Mouse (Mus musculus): ENCODE measurements around the gene Myh6.
A peak's percentile ranks its signal among the peaks of the same experiment; 100 is the strongest.
"Not testable (repeated sequence)": the region's sequence is repeated elsewhere in the genome, so short reads cannot be mapped to it uniquely, and the experiment has no call there.

The Myh6 gene

DNA sequence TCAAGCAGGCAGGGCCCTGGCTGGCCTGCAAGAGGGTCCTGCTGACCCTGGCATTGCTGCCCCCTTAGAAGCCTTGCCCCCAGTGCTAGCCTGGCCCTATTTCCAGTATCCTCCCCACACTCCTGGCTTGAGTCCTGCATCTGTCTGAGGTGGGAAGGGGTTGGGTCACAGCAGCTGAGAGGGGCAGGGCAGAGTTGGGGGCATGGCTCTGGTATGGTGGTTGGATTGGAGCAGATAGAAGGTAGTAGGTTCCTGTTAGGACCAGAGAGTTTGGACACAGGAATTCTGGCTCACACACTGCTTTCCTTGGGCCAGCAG is 28.1 kb upstream of the Myh6 start:
- no peak for DNase-seq (ENCODE audit: low read depth, low spot score)

DNA sequence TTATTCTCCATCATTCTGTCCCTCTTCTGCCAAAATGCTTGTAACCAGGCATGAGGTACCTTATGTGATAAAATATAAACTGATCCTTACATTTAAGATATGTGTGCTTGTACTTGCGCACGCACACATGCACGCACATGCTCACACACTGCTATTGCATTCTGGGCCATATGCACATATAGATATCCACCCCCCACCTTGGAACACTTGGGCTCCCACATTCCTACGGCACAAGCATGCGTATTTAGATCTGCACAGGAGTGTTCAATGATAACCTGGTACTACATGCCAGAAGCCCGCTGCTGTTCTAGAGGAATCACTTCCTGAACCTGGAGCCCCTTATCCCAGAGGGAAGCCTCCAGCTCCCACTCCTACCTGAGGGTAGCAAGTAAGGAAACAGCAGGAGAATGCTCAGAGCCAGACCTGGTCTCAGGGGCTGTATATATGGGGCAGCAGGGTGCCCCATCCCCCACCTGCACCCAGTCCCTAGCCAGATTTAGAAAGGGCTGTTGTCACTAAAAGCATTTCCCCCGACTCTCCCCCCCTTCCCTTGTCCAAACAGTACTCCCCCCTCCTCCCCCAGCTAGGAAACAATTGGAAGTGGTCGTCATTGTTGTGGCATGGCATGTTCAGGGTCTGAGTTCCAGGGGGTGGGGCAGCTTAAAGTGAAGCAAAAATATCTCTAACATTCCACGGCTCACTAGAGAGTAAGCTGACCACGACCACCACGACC is 27.6 kb upstream of the Myh6 start, which contains the start of gene Myh7:
Gene Myh7, minus strand, starts transcription at position 491 of the 733 bp plus-strand sequence.
- no peak for DNase-seq (ENCODE audit: low read depth, low spot score)

DNA sequence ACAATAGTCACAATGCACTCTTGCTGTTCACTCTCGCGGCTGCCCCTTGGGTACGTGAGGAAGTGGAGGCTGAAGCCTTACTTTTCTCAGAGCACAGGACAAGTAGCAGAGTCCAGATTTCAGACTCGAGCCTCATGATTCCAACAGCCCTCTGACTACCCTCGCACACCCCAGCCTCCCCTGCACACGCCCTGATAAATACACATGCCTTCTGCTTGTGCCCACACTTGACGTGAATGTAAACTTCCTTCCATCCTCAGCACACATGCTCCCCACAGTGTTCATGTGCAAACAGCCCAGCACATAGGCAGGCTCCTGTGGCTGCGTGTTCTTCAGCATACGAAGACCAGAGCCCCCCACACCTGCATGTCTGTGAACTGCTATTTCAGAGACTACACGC is 26.9 kb upstream of the Myh6 start:
- no peak for DNase-seq (ENCODE audit: low read depth, low spot score)

DNA sequence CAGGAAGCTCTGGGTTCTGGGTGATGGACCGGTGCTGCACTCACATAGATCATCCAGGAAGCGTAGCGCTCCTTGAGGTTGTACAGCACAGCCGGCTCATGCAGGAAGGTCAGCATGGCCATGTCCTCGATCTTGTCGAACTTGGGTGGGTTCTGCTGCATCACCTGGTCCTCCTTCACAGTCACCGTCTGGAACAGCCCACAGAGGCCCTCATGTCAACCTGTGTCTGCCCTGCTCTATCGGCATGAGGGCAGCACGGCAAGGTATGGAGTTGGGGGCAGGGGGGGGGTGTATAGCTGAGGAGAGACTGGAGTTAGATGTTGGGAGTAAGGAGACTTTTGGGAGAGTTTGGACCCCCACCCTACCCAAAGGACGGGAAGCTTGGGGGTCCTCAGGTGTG is 25.5 kb upstream of the Myh6 start:
- DNase-seq (ENCODE audit: low read depth, low spot score): no peak

DNA sequence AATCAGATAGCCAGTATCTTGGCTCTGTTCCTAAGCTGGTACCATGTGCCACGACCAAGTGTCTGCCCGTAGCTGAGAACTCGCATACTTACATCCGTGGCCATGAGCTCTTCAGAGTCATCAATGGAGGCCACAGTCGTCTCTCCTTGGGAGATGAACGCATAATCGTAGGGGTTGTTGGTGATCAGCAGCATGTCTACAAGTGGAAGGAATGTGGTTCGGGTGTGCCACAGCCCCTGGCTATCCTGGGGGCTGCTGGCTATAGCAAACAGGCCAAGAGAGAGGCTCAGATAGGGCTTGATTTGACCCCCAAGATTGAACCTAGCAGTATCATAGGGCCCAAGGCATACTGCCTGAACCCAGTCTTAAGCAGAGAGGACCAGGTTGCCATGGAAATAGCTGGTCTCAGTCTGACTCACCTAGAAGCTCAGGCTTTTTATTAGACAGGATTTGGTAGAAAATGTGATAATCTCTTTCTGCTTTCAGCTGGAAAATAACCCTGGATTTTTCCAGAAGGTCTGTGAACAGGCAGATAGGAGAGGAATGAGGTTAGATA is 23.2 kb upstream of the Myh6 start:
- DNase-seq (ENCODE audit: low read depth, low spot score): no peak

GRCm38 (mm10) chr14:54988882-54989281 is 22.2 kb upstream of the Myh6 start:
- DNase-seq (ENCODE audit: low read depth, low spot score): no peak

DNA sequence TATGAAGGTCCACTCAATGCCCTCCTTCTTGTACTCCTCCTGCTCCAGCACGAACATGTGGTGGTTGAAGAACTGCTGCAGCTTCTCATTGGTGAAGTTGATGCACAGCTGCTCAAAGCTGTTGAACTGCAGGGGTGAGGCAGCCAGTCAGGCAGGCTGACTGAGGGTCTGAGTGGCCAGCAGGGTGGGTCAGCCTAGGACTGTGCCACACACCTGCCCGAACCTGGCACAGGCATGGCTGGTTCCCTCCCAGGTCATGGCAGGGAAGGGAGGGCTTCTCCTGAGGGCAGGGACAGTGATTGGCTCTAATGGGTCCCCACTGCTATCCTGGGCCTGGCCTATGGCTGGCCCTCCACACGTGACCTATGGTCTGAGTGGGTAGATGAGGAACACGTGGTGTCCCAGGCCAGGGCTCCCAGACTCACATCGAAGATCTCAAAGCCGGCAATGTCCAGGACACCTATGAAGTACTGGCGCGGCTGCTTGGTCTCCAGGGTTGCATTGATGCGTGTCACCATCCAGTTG is 21.7 kb upstream of the Myh6 start:
- DNase-seq (ENCODE audit: low read depth, low spot score): not testable (repeated sequence)

DNA sequence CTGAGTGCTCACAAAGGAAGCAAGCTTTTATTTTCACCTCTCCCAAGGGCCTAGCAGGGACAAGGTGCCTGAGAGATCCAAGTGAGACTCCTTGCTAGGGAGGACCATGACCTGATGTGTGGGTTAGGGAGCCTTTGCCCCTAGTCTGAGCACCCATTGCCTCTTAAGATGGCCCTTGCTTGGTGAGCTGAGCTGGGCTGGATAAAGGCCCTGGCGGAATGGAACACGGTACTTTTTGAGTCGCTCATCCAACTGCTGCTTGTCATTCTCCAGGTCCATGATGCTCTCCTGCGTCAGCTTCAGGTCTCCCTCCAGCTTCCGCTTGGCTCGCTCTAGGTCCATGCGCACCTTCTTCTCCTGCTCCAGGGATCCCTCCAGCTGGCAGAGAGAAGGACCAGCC is 15.2 kb upstream of the Myh6 start:
- no peak for DNase-seq (ENCODE audit: low read depth, low spot score)

DNA sequence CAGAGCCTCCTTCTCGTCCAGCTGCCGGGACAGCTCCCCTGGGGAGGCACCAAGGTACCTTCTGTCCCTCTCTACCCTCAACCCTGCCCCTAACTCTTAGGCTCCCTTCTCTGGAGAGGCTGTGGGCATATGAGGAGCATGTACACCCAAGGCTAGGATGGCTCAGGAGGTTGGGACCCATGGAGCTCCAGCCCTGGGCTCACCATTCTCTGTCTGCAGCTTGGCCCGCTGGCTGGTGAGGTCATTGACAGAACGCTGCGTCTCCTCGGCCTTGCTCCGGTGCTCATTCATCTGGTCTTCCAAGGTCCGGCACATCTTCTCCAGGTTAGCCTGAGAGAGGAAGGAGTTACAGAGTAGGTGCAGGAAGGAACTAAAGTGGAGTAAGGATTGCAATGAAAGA is 11.9 kb upstream of the Myh6 start:
- DNase-seq (ENCODE audit: low read depth, low spot score): no peak

- no peak for DNase-seq (ENCODE audit: low read depth, low spot score)
Measured at GRCm38 (mm10) chr14:54976633-54977032, 9.9 kb upstream of the Myh6 start, which contains the start of gene Gm17428. Gene Gm17428, plus strand, starts transcription at chr14:54976933.

DNA sequence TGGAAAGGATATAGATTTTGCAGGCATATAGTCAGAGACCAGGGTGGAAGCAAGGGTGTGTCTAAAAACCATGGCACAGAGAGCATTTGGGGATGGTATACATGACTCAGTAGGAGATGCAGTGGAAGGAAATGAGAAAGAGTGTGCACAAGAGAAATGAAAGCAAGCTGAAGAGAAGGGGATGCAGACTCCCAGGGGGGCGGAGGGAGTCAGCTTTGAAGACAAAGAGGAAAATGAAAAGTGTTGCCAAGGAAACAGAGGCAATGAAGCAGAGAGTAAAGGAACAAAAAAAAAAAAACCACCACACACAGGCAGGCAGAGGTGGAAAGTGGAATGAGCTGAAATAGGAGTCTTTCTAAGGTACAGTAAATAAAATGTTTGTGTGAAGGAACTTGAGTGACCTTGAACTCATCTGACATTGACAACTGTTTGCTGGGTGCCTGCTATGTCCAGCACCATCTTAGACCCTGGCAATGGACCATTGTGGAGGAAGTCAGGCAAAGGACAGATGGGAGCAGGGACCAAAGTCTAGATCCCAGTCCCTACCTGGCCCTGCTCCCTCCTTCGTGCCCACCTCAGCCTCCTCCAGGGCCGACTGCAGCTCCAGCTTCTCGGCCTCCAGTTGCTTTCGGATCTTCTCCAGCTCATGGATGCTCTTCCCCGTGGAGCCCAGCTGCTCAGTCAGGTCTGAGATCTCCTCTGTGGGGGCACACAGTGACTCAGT is 7.5 kb upstream of the Myh6 start:
- DNase-seq (ENCODE audit: low read depth, low spot score): no peak

GRCm38 (mm10) chr14:54972786-54973185 is 6.1 kb upstream of the Myh6 start:
- peak; percentile 25 for DNase-seq (ENCODE audit: low read depth, low spot score)

- DNase-seq (ENCODE audit: low read depth, low spot score): no peak
Measured at GRCm38 (mm10) chr14:54968344-54968743, 1.6 kb upstream of the Myh6 start.

DNA sequence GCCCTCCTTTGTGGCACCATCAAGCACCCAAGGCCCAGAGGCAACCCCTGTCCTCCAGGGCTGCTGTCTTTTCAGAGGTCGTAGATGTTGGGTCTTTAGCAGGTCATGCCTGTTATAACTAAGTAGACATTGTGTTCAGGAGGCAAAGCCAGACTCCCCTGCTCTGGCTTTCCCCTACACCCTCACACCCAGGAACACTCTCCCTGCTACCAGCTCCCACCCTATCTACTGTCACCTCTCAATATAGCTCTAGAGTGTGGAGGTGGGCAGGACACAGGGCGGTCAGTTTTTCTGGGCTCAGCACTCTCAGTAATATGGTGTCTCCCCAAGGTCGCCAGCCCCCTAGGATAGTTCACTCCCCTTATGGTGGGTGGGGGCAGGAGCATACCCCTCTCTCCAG is 1.1 kb upstream of the Myh6 start:
- DNase-seq (ENCODE audit: low read depth, low spot score): no peak

DNA sequence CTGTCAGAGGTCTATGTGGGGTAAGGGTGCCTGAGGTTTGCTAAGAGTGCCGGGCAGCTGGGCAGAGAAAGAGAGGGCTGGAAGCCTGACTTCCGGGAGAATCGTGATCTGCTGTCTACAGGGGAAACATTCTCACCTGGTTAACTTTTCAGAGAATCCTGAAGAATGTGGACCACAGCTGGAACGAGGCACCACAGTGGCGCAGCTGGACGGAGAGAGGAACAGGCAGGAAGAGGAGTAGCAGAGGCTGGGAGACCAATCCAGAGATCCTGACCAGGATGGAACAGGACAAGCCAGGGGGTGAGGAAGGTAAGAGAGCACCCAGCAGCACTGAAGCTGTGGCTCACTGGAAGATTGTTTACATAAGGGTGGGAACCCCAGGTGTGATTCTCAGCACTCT is 1.1 kb downstream of the Myh6 start:
- DNase-seq (ENCODE audit: low read depth, low spot score): no peak

DNA sequence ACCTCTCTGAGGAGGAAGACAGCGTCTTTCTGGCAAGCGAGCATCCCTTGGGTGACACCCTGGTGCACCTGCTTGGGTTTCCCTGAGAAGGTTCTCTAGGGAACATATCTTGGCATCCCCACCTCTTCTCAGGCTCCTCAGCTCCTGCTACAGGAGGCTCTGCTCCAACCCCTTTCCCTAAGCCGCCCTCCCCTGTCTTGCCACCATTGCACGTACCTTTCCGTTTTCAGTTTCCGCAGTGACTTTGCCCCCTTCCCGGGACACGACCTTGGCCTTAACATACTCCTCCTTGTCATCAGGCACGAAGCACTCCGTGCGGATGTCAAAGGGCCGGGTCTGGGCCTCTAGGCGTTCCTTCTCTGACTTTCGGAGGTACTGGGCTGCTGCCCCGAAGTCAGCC is 1.7 kb downstream of the Myh6 start:
- DNase-seq (ENCODE audit: low read depth, low spot score): no peak

DNA sequence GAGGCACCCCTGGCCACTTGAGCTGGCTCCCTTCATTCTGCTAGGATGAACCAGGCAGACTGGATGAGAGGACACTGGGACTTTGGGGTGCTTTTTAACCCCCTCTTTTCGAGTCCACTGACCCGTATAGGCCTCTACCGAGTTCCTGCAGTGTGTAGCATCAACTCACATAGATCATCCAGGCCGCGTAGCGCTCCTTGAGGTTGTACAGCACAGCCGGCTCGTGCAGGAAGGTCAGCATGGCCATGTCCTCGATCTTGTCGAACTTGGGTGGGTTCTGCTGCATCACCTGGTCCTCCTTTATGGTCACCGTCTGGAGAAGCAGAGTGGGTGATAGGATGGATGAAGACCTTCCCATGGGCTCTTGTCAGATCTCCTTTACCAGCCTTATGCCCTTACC is 3.0 kb downstream of the Myh6 start:
- no peak for DNase-seq (ENCODE audit: low read depth, low spot score)

GRCm38 (mm10) chr14:54962714-54963113 is 4.0 kb downstream of the Myh6 start:
- DNase-seq (ENCODE audit: low read depth, low spot score): no peak

DNA sequence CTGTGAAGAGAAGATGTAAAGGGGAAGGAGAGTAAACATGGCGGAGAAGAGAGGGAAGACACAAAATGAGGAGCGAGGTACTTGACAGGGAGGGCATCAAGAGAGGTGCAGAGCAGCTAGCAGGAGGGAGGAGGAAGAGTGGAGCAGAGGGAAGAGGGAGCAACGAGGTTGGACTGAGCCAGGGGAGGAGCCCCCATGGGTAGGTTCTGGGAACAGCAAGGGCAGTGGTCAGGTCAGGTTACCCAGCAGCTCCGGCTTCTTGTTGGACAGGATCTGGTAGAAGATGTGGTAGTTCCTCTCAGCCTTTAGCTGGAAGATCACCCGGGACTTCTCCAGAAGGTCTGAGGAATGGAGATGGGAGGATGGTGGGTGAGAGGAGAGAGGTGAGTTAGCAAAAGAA is 5.2 kb downstream of the Myh6 start:
- DNase-seq (ENCODE audit: low read depth, low spot score): no peak

DNA sequence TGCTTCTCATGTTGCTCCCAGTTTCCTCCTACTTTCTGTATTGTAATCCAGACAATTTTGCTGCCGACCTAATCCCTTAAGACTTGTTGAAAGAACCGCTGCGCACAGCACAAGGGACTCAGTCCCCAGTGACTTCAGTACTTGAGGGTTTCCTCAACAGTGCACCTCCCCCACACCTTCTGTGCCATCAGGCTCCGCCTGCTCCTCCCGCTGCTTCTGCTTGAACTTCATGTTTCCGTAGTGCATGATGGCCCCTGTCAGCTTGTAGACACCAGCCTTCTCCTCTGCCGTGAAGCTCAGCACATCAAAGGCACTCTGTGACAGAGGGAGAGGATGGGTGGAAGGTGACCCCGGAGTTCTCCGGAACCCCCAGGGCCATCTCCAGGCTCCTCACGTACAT is 6.0 kb downstream of the Myh6 start:
- no peak for DNase-seq (ENCODE audit: low read depth, low spot score)

GRCm38 (mm10) chr14:54959853-54960613 is 6.7 kb downstream of the Myh6 start:
- not testable (repeated sequence) for DNase-seq (ENCODE audit: low read depth, low spot score)

DNA sequence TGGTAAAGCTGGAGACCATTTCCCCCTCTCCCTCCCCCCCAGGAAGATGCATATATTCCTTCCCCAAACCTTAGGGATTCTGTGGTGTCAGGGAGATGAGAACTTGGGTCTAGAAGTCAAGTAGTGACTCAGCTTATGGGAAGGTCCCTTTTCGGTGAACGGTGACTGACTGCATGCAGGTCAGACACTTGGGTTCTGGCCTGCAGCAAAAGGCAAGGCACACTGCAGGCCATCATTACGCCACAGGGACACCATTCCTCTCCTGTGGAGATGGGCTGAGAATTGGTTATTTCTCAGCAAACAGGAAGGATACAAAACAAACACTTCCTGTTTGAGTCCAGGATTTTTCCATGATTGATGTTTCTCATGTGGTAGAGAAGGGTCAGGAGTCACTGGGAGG is 7.5 kb downstream of the Myh6 start:
- DNase-seq (ENCODE audit: low read depth, low spot score): no peak

Data from ZHBTc4 (cell line).